Mouse (Mus musculus) CH12.LX (cell line): ENCODE results near the gene Rpl24.

Experiments
- TBP ChIP-seq: conservative IDR thresholded peaks from 2 replicates; pipeline ENCODE4 v1.6.1; 2011; ENCODE audit warnings: low read depth, low read length, improper control_type of control experiment
- TCF12 ChIP-seq: IDR thresholded peaks from 2 replicates; pipeline ENCODE4 v1.6.1; 2014; ENCODE audit warnings: low read depth, mild to moderate bottlenecking, inconsistent platforms, low read length, improper control_type of control experiment

GRCm38 (mm10) chr16:56012789-56013743 lies 47.0 kb downstream of the Rpl24 start:
- TF ChIP-seq TBP = no peak
- no peak for TF ChIP-seq TCF12
